Mouse (Mus musculus): ENCODE data around the gene Zdhhc19. TPM values are rescaled to one million over a fixed set of nuclear protein-coding genes. Genes with fewer than 3 reads are reported as not detected.

Zdhhc19 gene
- polyA plus RNA-seq, 1 experiment: not detected

DNA sequence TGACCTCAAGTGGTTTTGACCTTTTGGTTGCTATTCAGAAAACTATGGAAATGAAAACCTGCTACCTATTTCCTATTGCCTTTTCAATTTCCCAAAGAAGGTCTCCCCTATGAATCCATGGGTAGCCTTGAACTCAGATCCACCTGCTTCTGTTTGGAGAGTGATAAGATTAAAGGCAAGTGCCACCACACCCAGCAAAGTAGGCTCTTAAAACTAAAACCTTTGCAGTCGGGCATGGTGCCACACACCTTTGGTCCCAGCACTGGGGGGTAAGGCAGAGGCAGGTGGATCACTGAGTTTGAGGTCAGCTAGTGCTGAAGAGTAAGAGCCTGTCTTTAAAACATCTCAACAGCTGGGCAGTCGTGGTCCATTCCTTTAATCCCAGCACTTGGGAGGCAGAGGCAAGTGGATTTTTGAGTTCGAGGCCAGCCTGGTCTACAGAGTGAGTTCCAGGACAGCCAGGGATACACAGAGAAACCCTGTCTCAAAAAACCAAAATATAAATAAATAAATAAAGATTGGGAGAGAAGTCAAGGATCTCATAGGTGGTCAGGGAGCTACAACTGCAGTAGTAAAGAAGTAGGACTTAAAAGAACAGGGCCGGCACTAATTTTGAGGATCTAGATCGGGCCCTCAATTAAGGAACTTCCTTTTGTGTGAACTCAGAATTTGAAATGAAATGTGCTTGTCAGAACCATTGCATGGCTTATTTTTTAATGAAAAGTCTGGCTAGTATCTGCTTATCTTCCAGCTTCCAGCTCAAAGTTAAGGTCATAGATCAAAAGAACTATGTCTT, 114.6 kb downstream of the Zdhhc19 start:
- no peak for DNase-seq (ENCODE audit: low spot score)

Other genes starting within 250 kb of the Zdhhc19 start
- 6.3 and 7.3 TPM in 2 replicates for gene Fbxo45, start 249.1 kb upstream of the Zdhhc19 start, polyA plus RNA-seq (2012; rRNA removed)
- gene Wdr53, start 249.0 kb upstream of the Zdhhc19 start, polyA plus RNA-seq (2012; rRNA removed): 11.9 and 15.2 TPM in 2 replicates
- not detected in 2 replicates for gene Smco1, start 224.8 kb upstream of the Zdhhc19 start, polyA plus RNA-seq (2012; rRNA removed)
- 10.7 and 12.9 TPM in 2 replicates for gene Rnf168, start 218.8 kb upstream of the Zdhhc19 start, polyA plus RNA-seq (2012; rRNA removed)
- gene Ubxn7, start 164.0 kb upstream of the Zdhhc19 start, polyA plus RNA-seq (2012; rRNA removed): 12.3 and 13.0 TPM in 2 replicates
- gene Tm4sf19, start 95.8 kb upstream of the Zdhhc19 start, polyA plus RNA-seq (2012; rRNA removed): 0.06 and 0.12 TPM in 2 replicates
- gene Tctex1d2, start 76.6 kb upstream of the Zdhhc19 start, polyA plus RNA-seq (2012; rRNA removed): 23.9 and 30.5 TPM in 2 replicates
- gene Pcyt1a, start 65.3 kb upstream of the Zdhhc19 start, polyA plus RNA-seq (2012; rRNA removed): 29.3 and 34.0 TPM in 2 replicates
- gene Slc51a, start 8.4 kb upstream of the Zdhhc19 start, polyA plus RNA-seq (2012; rRNA removed): 0.04 TPM in 1 of 2 replicates, not detected in the other
- 14.1 and 17.7 TPM in 2 replicates for gene Tfrc, start 112.7 kb downstream of the Zdhhc19 start, polyA plus RNA-seq (2012; rRNA removed)
- gene Tnk2, start 147.6 kb downstream of the Zdhhc19 start, polyA plus RNA-seq (2012; rRNA removed): 106 and 114 TPM in 2 replicates
- 0.19 and 0.25 TPM in 2 replicates for gene Muc4, start 239.6 kb downstream of the Zdhhc19 start, polyA plus RNA-seq (2012; rRNA removed)